Mouse (Mus musculus): Measurements from ENCODE around the gene Catspere2.
"Not testable (repeated sequence)": the region's sequence is repeated elsewhere in the genome, so short reads cannot be mapped to it uniquely, and the experiment has no call there.

GRCm38 (mm10) chr1:177940422-177940977 lies 42.7 kb upstream of the Catspere2 start:
- peak; percentile 40; the same call in 1 of the 2 replicates for TF ChIP-seq CTCF (IDR thresholded peaks at IDR 0.05; ENCODE audit: borderline replicate concordance, extremely low read depth, insufficient read depth, insufficient read length)
- TF ChIP-seq POLR2A (IDR thresholded peaks at IDR 0.05; ENCODE audit: borderline replicate concordance, extremely low read depth, insufficient read depth, insufficient read length, poor library complexity, severe bottlenecking), result not testable (repeated sequence)
